Mouse (Mus musculus) thymus, postnatal 36 days (tissue): ENCODE measurements around the gene Dnajc30.

ENCODE experiments used
- DNase-seq, 2 experiments: peaks; one replicate each; pipeline ENCODE4 v3.0.0; 2022; ENCODE audit warnings: mixed read lengths in 2 of 2

Gene Dnajc30

GRCm38 (mm10) chr5:135109976-135110375 is 46.0 kb downstream of the Dnajc30 start:
- DNase-seq, result no peak

- no peak for DNase-seq
These were observed 49.8 kb downstream of the Dnajc30 start for GRCm38 (mm10) chr5:135113782-135114181.

GRCm38 (mm10) chr5:135115241-135115640 is 51.2 kb downstream of the Dnajc30 start:
- no peak for DNase-seq
